Mouse (Mus musculus): ENCODE measurements around the gene Bsn.

- TF ChIP-seq POLR2A (IDR thresholded peaks at IDR 0.05; ENCODE audit: insufficient read depth, low read depth, low read length) (no peak), CTCF (IDR thresholded peaks at IDR 0.05; ENCODE audit: insufficient read depth, low read depth, low read length) (no peak)
Observed at GRCm38 (mm10) chr9:108157451-108157850, 32.7 kb downstream of the Bsn start.

Data from olfactory bulb, adult 2 months (tissue).